Mouse (Mus musculus): Measurements from ENCODE around the gene Pomt2. TPM values are rescaled to one million over a fixed set of nuclear protein-coding genes. Genes with fewer than 3 reads are reported as not detected.
"Not testable (repeated sequence)": the region's sequence is repeated elsewhere in the genome, so short reads cannot be mapped to it uniquely, and the experiment has no call there.

Pomt2 gene
- 10 to 100 TPM; 18.0 to 19.8 (median 18.7) TPM for total RNA-seq (2022)

DNA sequence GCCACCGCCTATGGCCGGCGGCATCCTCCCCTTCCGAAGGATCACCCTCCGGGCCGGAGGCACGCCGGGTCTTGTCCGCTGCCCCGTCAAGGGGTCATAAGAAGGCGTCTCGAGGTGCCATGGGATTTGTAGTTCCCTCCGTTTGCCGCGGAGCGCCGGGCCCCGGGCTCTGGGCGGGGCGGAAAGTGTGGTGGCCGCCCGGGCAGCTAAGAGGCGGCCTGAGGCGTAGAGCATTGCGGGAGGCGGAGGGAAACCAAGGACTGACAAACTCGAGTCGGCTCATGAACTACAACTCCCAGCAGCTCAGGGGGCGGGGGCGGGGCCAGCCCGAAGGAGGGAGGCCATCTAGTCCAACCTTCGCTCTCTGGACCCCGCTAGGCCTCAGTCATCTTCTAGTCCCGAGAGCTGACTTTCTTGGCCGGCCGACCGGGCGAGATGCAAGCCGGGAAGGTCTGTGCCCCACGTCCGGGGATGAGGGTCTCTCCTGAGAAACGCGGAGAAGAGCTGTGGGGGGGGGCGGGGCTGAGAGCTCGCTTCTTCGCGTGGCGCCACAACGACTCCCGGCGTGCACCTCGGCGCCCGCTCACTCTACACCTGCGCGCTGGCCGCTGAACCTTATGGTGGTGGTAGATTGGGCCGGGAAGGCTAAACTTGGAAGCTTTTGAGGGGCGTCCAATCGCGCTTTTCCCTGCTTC, at the start of gene Pomt2:
Pomt2 (minus strand) TSS at position 574 of the 695 bp plus-strand sequence.
- DNase-seq (ENCODE audit: low spot score in 2 of 2), result peak; percentile 92 to 93

DNA sequence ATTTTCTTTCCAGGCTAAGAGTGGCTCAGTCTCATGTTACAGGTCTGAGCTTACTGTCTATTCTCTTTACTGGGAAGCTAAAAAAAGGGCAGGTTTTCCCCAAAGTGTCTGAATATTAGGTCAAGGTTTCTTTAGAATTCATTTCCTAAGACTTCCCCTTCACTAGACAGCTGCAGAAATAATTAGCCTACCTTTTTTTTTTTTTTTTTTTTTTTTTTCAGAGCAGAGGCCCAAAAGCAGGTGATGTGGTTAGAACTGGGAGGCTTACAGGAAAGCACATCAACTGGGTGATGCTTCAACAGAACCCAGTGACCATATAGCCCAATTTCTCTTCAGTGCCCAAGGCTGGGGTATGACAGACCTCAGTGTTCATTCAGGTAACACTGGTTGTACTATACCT, 48.5 kb upstream of the Pomt2 start:
- DNase-seq (ENCODE audit: low spot score in 2 of 2), result no peak

DNA sequence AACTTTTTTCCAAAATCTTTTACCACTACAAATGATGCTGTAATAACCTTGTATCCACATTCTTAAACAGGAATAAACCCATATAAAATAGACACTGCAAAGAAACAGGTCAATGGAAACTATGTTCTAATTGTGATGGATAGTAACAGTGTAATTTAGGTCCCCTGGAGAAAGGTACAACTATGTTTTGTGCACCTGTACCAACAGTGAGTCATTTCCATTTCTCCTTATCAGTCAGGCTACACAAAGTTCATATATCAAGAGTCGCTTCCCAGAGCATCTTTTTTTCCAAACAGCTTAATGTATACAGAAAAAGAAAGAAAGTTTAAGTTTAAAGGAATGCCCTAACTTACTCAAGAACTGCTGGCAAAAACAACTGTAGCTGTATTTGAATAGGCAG, 47.3 kb upstream of the Pomt2 start:
- no peak for DNase-seq (ENCODE audit: low spot score in 2 of 2)

DNA sequence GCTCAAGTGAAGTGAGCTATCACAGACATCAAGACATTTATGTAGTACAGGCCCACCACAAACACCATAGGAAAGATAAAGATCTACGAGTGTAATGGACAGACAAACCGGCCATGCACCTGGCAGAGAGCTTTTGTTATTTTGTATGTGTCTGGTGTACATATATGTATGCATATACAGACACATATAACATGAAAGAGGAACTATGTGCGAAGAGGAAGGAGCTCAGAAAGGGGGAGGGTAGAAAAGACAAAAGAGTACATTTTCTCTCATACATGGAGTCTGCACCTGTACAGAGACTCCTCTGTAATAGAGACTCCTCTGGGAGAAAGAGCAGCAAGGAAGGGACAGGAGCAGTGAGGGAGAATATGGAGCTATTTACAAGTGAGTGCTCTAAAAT, 45.2 kb upstream of the Pomt2 start:
- DNase-seq (ENCODE audit: low spot score in 2 of 2), result no peak

DNA sequence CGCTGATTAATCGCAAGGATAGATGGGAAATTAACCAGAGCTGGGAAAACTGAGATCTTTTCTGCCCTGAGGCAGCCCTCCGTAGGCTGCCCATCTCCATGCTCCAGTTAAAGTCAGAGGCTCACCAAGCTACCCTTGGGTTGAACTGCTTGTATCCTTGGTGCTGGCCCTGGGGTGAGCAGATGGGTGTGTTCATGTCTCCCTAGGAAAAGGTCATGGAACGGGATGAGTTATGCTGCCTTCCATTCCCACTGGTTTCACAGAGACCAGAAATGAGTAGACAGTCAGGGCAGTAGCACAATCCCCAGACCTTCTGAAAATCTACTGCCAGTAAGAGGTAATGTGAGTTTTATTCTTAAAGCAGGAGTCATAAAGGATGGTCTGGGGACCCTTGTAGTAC, 29.9 kb upstream of the Pomt2 start:
- DNase-seq (ENCODE audit: low spot score in 2 of 2), result no peak

DNA sequence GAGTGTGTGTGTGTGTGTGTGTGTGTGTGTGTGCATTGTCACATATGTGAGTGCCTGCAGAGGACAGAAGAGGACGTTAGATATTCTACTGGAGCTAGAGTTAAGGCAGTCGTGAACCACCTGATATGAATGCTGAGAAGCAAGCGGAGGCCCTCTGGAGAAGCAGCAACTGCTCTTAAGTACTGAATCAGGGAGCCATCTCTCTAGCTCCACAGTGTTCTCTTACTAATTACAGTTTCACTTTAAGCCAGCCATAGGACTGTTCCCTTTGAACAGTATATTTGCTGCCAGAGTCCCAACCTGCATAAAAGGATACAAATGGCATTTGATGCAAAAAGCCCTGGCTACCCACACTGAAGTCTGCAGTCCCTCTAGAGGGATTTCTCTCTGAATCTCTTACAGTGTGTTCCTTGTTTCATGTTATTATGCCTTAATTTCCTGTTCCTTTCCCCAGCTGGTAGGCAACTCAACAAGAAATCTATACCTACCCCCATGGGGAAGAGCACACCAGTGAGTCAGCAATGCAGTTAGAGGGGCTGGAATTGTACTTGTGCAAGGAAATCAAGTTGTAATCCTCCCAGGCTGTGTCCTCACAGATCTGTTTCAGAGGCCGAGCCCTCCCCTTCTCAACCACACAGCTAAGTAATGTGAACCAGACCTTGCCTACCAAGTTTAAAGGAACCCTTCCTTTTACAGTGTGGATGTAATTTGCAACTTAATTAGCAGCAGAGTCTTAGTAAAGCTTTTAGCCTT, 27.6 kb upstream of the Pomt2 start:
- no peak for DNase-seq (ENCODE audit: low spot score in 2 of 2)

DNA sequence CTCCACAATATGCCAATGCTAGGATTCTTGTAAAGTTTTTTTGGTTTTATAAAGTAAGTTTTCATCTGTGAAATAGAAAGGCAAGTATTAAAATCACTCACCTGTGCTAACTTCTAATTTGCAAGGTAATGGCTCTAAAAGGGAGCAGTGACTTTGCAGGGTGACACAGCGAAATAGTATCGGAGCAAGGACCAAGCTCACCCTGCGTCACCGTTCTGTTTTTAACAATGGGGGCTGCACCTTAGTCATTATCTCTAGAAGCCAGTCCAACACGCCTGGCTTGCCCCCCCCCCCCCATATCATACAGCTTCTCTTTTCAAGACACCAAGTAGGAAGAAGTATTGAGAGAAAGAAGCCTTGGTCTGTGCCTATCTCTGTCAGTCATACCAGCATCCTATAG, 13.0 kb upstream of the Pomt2 start:
- no peak for DNase-seq (ENCODE audit: low spot score in 2 of 2)

DNA sequence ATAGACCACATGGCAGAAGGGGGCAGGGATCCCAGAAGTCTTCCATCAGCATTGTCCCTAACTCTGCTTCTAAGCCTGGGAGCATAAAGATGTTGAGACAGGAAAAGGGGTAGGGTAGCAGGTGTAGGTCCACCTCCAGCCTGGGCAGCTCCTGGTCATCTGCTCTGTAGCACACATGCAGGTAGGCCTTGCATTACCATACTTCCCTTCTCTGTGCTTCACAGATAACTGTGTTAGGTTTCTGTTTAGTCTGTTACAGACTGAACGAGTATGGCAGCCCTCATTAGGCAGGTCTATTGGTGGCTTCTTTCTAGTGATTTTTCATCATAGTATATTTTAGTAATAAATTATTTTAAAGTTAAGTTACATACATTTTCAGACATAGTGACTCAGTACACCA, 12.5 kb upstream of the Pomt2 start:
- no peak for DNase-seq (ENCODE audit: low spot score in 2 of 2)

DNA sequence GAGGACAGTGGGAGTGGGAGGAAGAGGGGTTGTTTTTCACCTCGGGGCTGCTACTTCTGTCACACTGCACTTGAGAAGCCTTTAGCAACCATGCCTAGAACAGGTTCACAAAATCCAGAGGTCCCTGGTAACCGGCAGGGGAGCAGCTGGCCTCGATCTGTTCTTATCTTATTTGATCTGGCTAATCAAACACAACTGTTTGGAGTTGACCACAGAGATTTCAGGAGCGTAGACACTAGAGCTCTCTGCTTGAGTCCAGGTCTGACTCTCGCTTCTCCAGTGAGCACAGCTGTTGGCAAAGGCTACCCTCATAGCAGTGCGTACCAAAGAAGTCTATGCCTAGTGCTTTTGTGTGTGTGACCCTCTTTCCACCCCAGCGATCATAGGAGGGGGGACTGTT, 10.3 kb upstream of the Pomt2 start:
- no peak for DNase-seq (ENCODE audit: low spot score in 2 of 2)

DNA sequence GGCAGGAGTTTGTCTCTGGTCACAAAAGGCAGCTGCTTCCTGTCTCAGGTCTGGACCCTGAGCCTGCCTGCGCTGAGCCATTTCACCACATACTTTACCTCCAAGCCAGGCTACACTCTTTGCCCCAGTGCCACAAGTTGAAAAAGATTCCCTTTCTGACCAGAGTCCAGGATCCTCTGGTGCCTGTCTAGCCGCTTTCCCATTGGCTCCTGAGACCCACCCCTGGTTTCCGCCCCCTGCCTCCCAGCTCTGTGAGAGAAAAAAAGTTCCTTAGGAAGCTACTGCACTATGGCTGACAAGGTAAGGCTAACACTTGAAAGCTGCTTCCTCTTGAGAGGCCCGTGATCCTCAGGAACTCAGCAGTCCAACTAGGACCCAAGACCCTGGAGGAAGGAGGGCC, 9.6 kb upstream of the Pomt2 start:
- no peak for DNase-seq (ENCODE audit: low spot score in 2 of 2)

DNA sequence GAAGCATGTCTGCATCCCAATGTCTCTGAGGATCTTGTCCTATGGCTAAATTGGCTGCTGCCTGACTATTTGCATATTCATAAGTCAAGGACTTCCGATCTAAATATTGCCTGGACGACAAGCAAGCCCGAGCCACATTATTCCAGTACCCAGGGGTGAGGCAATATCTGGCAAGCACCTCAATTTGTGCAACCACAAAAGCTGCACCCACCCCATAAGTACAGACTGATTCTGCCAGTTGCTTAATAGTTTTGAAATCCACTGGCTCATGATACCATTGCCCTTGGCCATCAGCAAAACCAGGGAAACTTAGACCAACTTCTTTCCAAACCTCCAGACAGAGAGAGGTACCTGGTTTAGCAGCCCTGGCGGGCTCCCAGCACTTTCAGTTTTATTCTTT, 6.7 kb upstream of the Pomt2 start:
- DNase-seq (ENCODE audit: low spot score in 2 of 2), result not testable (repeated sequence)

DNA sequence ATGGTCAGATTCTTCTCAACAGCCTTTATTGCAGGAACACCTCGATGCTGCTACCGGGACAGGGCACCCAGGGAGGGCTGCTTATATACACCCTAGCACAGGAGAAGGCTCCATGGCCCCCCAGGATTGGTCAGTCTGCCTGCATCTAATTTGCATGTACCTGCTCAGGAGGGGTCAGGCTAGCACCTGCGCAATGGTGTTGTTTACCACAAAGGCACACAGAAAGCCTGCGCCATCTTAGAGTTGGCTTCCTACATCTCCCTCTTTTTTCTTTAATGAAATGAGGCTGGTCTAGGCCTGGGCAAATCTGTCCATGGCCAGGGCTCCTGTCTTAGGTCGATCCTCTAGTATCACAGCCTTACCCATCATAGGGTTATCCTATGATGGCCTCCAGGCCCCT, 1.7 kb upstream of the Pomt2 start:
- DNase-seq (ENCODE audit: low spot score in 2 of 2), result no peak

DNA sequence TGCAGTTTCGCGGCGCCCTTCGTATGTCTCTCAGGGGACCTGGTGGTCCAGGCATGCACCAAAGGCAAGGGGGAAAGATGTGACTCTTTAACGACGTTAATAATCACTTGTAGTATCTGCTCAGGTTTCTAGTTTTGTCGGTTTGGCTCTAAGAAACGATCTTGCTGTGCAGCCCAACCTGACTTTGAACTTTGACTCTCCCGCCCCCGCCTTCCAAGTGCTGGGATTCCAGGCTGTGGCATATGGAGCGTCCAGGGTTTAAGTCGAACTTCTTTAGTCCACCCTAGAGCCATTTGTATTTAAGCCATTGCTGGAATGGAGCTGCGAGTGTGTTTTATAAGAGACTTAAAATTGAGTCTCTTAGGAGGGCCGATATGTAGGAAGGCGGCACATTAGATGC, 368 bp upstream of the Pomt2 start:
- no peak for DNase-seq (ENCODE audit: low spot score in 2 of 2)

DNA sequence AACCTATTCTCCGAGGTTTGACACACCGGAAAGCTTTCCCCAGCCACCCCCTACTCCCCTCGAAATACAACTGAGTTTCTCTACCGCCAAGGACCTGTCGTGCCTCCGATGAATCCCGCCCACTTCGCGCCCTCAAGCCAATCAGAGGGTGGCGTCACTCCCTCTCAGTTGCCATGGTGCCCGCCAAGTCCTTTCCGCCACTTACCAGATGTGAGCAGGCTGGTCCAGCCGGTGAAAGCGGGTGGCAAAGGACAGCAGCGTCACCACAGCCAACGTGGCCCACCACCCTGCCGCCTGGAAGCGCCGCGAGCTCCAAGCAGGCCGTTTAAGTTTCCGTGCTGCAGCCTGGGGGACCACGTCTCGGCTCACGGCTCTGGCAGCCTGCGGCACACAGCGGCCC, 802 bp downstream of the Pomt2 start, which contains the start of gene Gstz1:
Gstz1 (plus strand) TSS at position 200 of the 400 bp plus-strand sequence.
- peak; percentile 85 to 86 for DNase-seq (ENCODE audit: low spot score in 2 of 2)

DNA sequence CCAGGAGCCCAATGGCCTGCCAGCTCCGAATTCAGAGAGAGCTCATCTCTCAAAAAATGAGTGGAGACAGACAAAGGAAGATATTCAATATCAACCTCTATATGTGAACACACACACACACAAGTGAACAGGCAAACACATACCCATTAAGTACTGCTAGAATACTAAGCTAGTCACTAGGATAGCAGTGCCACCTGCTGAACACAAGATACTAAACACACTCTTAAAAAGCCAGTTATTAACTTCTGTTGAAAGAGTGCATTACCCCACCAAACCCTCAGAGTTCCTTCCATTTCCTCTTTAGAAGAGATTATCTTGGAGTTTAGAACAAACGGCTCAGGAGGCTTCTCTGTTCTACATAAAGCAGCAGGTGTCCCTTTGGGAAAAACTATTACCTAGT, 5.6 kb downstream of the Pomt2 start:
- DNase-seq (ENCODE audit: low spot score in 2 of 2), result no peak

DNA sequence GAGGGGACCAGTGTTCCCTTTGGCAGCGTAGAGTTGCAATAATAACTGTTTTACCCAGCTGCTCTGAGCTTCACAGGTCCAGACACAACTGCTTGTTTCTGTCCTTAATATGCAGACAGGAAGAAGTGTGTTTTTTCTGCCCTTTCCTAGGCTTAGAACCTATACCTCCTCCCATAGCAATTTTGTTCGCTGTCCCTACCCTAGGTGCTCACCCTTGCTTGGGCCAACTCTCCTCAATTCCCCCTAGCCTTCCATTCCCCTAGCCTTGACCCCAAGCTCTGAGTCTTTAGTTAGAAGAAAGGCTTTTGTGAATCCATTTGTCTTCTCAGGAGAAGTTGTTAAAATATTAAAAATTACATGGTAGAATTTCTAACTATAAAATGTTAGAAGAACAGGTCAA, 9.0 kb downstream of the Pomt2 start:
- DNase-seq (ENCODE audit: low spot score in 2 of 2), result no peak

DNA sequence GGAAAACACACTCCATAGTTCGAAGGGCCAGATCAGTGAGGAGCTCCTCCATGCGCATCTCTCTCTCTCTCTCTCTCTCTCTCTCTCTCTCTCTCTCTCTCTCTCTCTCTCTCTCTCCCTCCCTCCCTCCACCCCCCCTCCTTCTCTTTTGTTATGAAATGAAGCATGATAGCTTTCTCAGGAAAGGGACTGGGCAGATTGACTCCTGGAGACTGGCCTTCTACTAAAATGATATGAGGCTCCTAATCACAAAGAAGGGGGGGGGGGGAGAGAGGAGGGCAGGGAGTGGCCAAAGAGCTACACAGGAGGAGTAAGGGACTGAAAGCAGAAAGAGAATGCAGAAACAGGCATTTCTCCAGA, 9.4 kb downstream of the Pomt2 start:
- DNase-seq (ENCODE audit: low spot score in 2 of 2), result no peak

DNA sequence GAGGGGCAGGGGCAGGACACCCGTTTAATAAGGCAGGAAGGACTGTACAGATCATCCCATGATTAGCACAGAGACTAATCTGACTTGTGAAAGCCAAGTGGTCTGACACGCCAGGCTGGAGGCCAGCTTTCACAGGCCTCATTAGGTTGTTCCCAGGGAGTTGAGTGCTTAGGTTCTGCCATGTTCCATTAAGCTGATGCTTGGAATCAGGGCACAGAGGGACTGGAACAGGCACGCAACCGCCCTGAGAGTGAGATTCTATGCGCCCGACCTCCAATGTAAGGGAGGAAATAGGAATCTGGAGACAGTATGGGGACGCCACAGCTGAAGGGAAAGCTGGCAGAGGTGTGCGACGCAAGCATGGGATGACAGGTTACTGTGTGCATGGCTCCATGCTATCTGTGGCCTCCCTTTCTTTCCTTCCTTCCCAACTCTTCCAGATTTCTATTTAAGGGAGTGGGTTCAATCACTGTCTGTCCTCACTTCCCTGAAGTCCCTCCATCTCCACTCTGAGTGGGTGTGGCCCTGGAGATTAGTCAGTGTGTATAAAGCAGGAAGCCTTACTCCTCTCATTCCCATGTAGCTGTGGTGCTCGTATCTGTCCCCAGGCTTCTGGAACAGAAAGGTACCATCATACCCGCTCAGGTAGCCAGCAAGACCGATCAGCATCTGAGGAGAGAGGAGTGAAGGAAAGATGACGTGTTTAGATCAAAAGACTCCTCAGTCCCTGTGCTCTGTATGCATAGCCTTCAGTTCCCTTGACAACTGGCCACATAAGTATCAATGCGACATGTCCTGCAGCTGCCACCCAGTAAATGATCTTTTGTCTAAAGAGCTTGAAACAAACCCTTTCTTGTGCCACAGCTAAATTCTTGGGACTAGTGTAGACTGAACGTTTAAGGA, 10.1 kb downstream of the Pomt2 start:
- no peak for DNase-seq (ENCODE audit: low spot score in 2 of 2)

DNA sequence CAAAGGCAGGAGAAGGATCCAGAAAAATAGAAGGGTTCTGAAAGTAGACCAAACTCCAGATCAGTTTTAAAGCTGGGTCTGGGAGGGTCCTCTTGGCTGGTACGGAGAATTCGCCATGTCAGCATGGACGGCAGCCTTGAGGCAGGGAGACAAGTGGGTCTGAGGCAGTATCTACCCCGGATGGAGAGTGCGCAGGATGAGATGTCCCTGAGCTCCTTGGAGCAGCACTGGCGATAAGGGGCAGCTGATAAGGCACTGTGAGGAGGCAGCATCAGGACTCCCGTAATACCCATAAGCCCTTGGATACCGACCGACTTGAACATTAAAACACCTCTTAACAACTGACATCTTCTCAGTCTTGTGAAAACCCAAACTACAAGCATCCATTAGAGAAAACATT, 15.0 kb downstream of the Pomt2 start:
- no peak for DNase-seq (ENCODE audit: low spot score in 2 of 2)

DNA sequence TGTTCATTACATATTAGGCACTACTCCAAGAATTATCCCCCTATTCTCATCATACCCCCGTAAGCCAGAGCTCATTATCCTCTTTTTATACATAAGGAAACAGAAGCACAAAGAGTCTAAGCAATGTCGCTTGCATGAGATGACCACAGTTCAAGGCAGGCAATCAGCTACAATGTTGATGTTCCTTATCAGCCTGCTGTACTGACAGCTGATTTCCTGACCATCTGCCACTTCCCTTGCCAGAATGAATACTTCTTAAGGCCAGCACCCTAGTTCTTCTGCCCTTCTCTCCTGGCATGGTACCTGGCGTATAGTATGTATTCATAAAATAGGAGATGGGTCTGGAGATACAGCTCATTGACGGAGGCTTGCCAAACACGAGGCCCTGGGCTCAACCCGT, 15.6 kb downstream of the Pomt2 start:
- DNase-seq (ENCODE audit: low spot score in 2 of 2), result no peak

DNA sequence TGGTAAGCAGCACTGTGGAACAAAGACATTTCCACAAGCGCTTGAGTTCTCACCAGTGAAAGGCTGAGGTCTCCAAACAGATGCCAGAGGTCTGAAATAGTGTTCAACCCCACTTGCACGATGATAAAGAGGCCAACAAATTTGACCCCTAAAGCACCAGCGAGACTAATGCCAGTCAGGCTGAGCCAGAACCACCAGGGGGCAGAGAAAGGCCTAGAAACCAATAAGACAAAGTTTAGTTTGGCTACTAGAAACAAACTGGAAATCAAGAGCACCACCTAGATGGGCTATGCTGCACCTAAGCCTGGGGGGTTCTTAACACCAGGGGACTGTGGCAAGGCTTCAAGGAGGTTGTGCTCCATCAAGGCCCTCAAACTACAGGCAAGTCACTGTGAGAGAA, 16.1 kb downstream of the Pomt2 start:
- DNase-seq (ENCODE audit: low spot score in 2 of 2), result no peak

DNA sequence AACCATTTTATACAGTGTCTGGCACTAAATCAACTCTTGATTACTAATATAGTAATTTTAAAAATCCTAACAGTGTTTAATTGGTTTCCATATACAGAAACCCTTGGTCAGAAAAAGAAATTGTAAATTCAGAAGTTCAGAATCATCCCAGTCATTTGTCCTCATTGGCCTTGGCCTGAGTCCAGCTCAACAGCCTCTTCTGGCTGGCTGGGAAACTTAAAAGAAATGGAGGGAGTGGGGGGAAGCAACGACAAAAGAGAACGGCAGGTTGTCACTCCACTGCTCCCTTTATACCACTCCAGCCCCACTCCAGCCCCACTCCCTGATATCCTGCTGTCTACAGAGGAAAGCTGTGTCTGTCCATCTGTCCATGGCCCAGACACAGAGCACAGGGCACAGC, 16.6 kb downstream of the Pomt2 start:
- DNase-seq (ENCODE audit: low spot score in 2 of 2), result no peak

Data from layer of hippocampus, adult 8-10 months (tissue).